Mouse (Mus musculus) cerebellum, adult 2 months (tissue): ENCODE measurements at regions not wholly inside any gene's neighbourhood (a gene's known extent, or its start where the extent isn't known, plus 50 kb on each side); places are given as distances from the start of the nearest gene placed in this dataset.

Source experiments
- CTCF ChIP-seq: fragments of 200-500 bp; IDR thresholded peaks from 2 replicates; pipeline ENCODE4 v1.5.1; 2011; ENCODE audit warnings: low read depth, mild to moderate bottlenecking, control low read depth, low read length, moderate library complexity, borderline replicate concordance; ENCODE audit not compliant: insufficient read depth
- POLR2A ChIP-seq: fragments of 200-500 bp; IDR thresholded peaks from 2 replicates; pipeline ENCODE4 v1.6.1; 2011; ENCODE audit warnings: low read length, control low read depth, borderline replicate concordance; ENCODE audit not compliant: insufficient read depth

DNA sequence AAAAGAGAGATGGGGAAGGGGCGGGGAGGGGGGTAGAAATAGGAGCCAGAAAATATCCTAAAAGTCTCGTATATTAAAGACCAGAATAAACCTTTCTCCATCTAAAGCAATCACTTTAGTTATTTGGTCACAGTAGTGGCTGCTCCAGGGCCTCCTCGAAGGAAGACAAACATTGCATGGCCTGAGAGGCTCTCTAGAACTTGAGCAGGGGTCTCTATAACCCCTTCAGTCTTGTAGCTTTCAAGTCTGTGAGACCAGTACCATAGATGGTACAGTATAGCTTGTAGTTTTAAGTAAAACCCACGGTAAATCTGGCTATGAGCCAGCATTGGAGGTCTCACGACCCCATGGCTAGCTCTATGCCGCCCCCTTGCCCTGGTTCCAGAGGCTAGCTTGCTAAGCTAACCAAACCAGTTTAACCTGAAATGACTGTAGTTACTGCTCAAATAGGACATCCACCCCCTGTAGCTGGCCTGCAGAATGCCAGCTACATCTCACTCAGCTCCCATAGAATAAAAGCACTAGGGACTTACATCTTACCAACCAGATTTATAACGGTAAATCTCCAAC, 181.7 kb upstream of the Tshz3 start:
- TF ChIP-seq CTCF (no peak), POLR2A (no peak)
